Mouse (Mus musculus) splenic B cell, adult 2 months (primary cell): ENCODE measurements around the gene Itpr3.
A peak's percentile ranks its signal among the peaks of the same experiment; 100 is the strongest.

ENCODE experiments used
- DNase-seq: peaks from one replicate; pipeline ENCODE4 v3.0.0-alpha.2; 2011; ENCODE audit warnings: low read depth, low spot score
- H3K27me3 ChIP-seq: 2 replicates; pipeline ENCODE4 v1.6.1; 2012; ENCODE audit warnings: mild to moderate bottlenecking, low read length, moderate library complexity, mixed read lengths; ENCODE audit not compliant: control insufficient read depth, poor library complexity, insufficient read depth, severe bottlenecking
- H3K36me3 ChIP-seq: 2 replicates; pipeline ENCODE4 v1.6.1; 2012; ENCODE audit warnings: mild to moderate bottlenecking, low read length, moderate library complexity, mixed read lengths; ENCODE audit not compliant: control insufficient read depth, poor library complexity, insufficient read depth, severe bottlenecking

Gene Itpr3

GRCm38 (mm10) chr17:27101675-27102074 is 44.6 kb downstream of the Itpr3 start:
- no peaks in the 10 kb centered on the region for H3K27me3 ChIP-seq
- no peak for DNase-seq
- peaks cover 25% of the 10 kb centered on the region for H3K36me3 ChIP-seq

GRCm38 (mm10) chr17:27105698-27106470 is 48.8 kb downstream of the Itpr3 start:
- H3K27me3 ChIP-seq = no peaks in the 10 kb centered on the region
- DNase-seq = peak; percentile 40
- H3K36me3 ChIP-seq = peaks cover 23% of the 10 kb centered on the region

- Histone ChIP-seq H3K36me3 (peaks cover 27% of the 10 kb centered on the region), H3K27me3 (no peaks in the 10 kb centered on the region)
- DNase-seq = peak; percentile 71
These were observed 49.6 kb downstream of the Itpr3 start for GRCm38 (mm10) chr17:27106745-27107144.

- H3K27me3 ChIP-seq = no peaks in the 10 kb centered on the region
- DNase-seq = no peak
- H3K36me3 ChIP-seq = peaks cover 24% of the 10 kb centered on the region
These were observed 50.8 kb downstream of the Itpr3 start for GRCm38 (mm10) chr17:27107936-27108335.

- no peaks in the 10 kb centered on the region for H3K27me3 ChIP-seq
- DNase-seq = no peak
- peaks cover 23% of the 10 kb centered on the region for H3K36me3 ChIP-seq
These were observed 53.0 kb downstream of the Itpr3 start for GRCm38 (mm10) chr17:27110072-27110471.

- Histone ChIP-seq H3K36me3 (peaks cover 22% of the 10 kb centered on the region), H3K27me3 (no peaks in the 10 kb centered on the region)
- DNase-seq = peak; percentile 53
These were observed 61.8 kb downstream of the Itpr3 start for GRCm38 (mm10) chr17:27118676-27119539.

GRCm38 (mm10) chr17:27119540-27119895 is 62.4 kb downstream of the Itpr3 start:
- H3K27me3 ChIP-seq = no peaks in the 10 kb centered on the region
- peaks cover 21% of the 10 kb centered on the region for H3K36me3 ChIP-seq
- DNase-seq = no peak

GRCm38 (mm10) chr17:27119954-27120353 is 62.9 kb downstream of the Itpr3 start:
- DNase-seq = no peak
- no peaks in the 10 kb centered on the region for H3K27me3 ChIP-seq
- H3K36me3 ChIP-seq = peaks cover 21% of the 10 kb centered on the region

- DNase-seq = peak; percentile 39
- no peaks in the 10 kb centered on the region for H3K27me3 ChIP-seq
- peaks cover 16% of the 10 kb centered on the region for H3K36me3 ChIP-seq
These were observed 63.5 kb downstream of the Itpr3 start for GRCm38 (mm10) chr17:27120561-27121024.

GRCm38 (mm10) chr17:27121266-27121665 is 64.2 kb downstream of the Itpr3 start:
- peaks cover 15% of the 10 kb centered on the region for H3K36me3 ChIP-seq
- no peak for DNase-seq
- H3K27me3 ChIP-seq = no peaks in the 10 kb centered on the region

- DNase-seq = no peak
- no peaks in the 10 kb centered on the region for H3K27me3 ChIP-seq
- H3K36me3 ChIP-seq = peaks cover 12% of the 10 kb centered on the region
These were observed 64.7 kb downstream of the Itpr3 start for GRCm38 (mm10) chr17:27121781-27122180.

GRCm38 (mm10) chr17:27122701-27123100 is 65.6 kb downstream of the Itpr3 start:
- H3K27me3 ChIP-seq = no peaks in the 10 kb centered on the region
- H3K36me3 ChIP-seq = peaks cover 12% of the 10 kb centered on the region
- DNase-seq = no peak

GRCm38 (mm10) chr17:27123103-27123502 is 66.0 kb downstream of the Itpr3 start:
- DNase-seq = no peak
- Histone ChIP-seq H3K27me3 (no peaks in the 10 kb centered on the region), H3K36me3 (peaks cover 9% of the 10 kb centered on the region)

GRCm38 (mm10) chr17:27123813-27124375 is 66.8 kb downstream of the Itpr3 start:
- no peak for DNase-seq
- H3K36me3 ChIP-seq = peaks cover 7% of the 10 kb centered on the region
- H3K27me3 ChIP-seq = no peaks in the 10 kb centered on the region

- Histone ChIP-seq H3K27me3 (no peaks in the 10 kb centered on the region), H3K36me3 (peaks cover 6% of the 10 kb centered on the region)
- DNase-seq = peak; percentile 83
These were observed 68.1 kb downstream of the Itpr3 start for GRCm38 (mm10) chr17:27125185-27125584.
